Mouse (Mus musculus) forebrain, embryonic 14.5 days (tissue): ENCODE measurements around the gene Lonrf2. TPM values are rescaled to one million over a fixed set of nuclear protein-coding genes. Genes with fewer than 3 reads are reported as not detected.

Experiments used
- ATAC-seq: fragments of 200-750 bp; cut with Nextera tagmentation; 2 replicates; pipeline ENCODE4 v1.8.0; 2017; ENCODE audit warnings: mild to moderate bottlenecking, moderate library complexity
- DNase-seq: peaks from one replicate; pipeline ENCODE4 v3.0.0-alpha.2; 2015; ENCODE audit warnings: low spot score
- H3K27ac ChIP-seq: fragments of 300-500 bp; sonication (generic); 2 replicates; pipeline ENCODE4 v1.5.1; 2014; ENCODE audit warnings: low read depth, mild to moderate bottlenecking, control low read depth, low read length, moderate library complexity
- H3K27me3 ChIP-seq: fragments of 300-500 bp; sonication (generic); replicated peaks from 2 replicates; pipeline ENCODE4 v1.6.1; 2014; ENCODE audit warnings: low read length, control low read depth, mixed read lengths; ENCODE audit not compliant: control insufficient read depth, insufficient read depth
- H3K36me3 ChIP-seq: fragments of 300-500 bp; sonication (generic); 2 replicates; pipeline ENCODE4 v1.6.1; 2014; ENCODE audit warnings: low read length, control low read depth; ENCODE audit not compliant: control insufficient read depth, insufficient read depth
- H3K4me1 ChIP-seq: fragments of 300-500 bp; sonication (generic); 2 replicates; pipeline ENCODE4 v1.6.1; 2014; ENCODE audit warnings: antibody characterized with exemption, low read length, control low read depth; ENCODE audit not compliant: control insufficient read depth, insufficient read depth
- H3K4me2 ChIP-seq: fragments of 300-500 bp; sonication (generic); 2 replicates; pipeline ENCODE4 v1.6.1; 2014; ENCODE audit warnings: mild to moderate bottlenecking, control low read depth, low read length
- H3K4me3 ChIP-seq: fragments of 300-500 bp; sonication (generic); 2 replicates; pipeline ENCODE4 v1.5.1; 2014; ENCODE audit warnings: low read depth, low read length, control low read depth
- H3K9ac ChIP-seq: fragments of 300-500 bp; sonication (generic); 2 replicates; pipeline ENCODE4 v1.6.1; 2014; ENCODE audit warnings: mild to moderate bottlenecking, low read length, control low read depth, moderate library complexity
- H3K9me3 ChIP-seq: fragments of 300-500 bp; sonication (generic); replicated peaks from 2 replicates; pipeline ENCODE4 v1.6.1; 2016; ENCODE audit warnings: low read length, control low read depth, mixed read lengths; ENCODE audit not compliant: control insufficient read depth
- WGBS: fragments of 180-500 bp; shearing (Covaris S2); extraction: QIAGEN DNeasy Blood & Tissue Kit; methylation state at CpG from one replicate; pipeline ENCODE4 v1.1.7; 2014; 5-methylcytosine and 5-hydroxymethylcytosine counted together
- polyA plus RNA-seq: library from polyadenylated mRNA; unstranded; fragments of >200 nt; fragmentation: Nextera tagmentation; extraction: Ambion mirVana; gene quantifications from 2 replicates; pipeline ENCODE4 v1.2.1, GENCODE M21; 2014

Gene Lonrf2
- polyA plus RNA-seq, 1 experiment from 2014 or later = 10.5 TPM

DNA sequence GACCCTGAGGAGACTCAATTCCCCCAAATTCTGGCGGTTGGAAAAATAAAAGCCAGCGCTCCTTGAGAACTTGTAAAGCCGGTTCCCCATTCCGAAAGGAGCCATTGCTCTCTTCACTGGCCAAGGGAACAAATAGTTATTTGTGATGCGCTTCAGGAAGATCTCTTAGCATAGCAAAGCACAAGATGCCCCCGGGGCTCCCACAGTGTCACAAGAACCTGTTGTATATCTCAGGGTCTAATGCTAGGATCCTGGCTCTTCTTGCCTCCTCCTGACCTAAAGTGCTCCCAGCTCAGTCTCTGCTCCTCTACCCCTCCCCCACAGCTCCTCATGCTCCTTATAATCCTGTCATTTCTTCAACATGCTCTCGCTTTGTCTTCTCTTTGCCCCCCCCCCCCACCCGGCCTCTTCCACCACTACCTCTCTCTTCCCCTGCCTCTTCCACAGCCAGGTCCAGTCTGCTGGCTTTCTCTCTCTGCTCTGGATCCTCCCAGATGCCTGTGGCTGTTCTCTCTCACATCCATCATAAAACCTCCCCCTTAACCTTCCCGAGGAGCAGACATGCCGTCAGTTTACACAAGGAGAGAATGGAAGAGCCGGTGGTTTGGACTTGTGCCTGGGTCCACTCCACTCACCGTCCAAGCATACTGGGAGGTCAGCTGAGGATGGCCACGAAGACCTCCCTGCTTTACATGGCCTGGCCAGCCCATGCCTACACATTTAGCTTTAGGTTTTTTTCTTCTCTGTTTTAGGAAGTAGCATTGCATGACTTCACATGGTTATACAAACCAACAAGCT is 33.1 kb upstream of the Lonrf2 start:
- Histone ChIP-seq H3K27ac (no peak overlapping the region), H3K4me3 (no peak overlapping the region), H3K9me3 (no peaks in the 10 kb centered on the region), H3K4me1 (no peaks in the 10 kb centered on the region), H3K4me2 (no peak overlapping the region), H3K9ac (no peak overlapping the region), H3K27me3 (no peaks in the 10 kb centered on the region), H3K36me3 (peaks cover 69% of the 10 kb centered on the region)
- no peak for DNase-seq
- 67% methylated on average over 13 of the region's 13 CpGs for WGBS
- ATAC-seq = no peak

DNA sequence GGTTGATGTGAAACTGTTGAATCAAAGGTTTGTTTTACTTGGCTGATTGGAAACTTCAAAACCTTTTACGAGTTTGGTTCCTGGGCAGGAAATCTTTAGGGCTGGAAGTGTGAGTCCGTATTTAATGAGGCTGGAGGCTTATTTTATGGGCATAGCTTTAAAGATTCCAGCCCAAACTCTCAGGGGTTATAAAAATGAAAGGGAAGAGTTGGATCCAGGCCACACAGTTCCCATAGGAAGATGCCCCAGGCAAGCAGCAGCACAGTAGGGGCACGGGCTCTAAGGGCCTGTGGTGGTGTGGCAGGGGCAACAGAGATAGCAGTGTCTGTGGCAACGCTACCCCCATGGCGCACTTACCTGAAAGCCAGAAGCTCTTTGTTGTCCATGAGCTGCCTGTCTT is 29.7 kb upstream of the Lonrf2 start:
- Histone ChIP-seq H3K9ac (no peak overlapping the region), H3K27me3 (no peaks in the 10 kb centered on the region), H3K4me3 (no peak overlapping the region), H3K27ac (no peak overlapping the region), H3K4me2 (no peak overlapping the region), H3K9me3 (no peaks in the 10 kb centered on the region), H3K4me1 (no peaks in the 10 kb centered on the region), H3K36me3 (peaks cover 53% of the 10 kb centered on the region)
- DNase-seq (no peak), ATAC-seq (no peak)
- WGBS = 88% methylated on average over 5 of the region's 5 CpGs

DNA sequence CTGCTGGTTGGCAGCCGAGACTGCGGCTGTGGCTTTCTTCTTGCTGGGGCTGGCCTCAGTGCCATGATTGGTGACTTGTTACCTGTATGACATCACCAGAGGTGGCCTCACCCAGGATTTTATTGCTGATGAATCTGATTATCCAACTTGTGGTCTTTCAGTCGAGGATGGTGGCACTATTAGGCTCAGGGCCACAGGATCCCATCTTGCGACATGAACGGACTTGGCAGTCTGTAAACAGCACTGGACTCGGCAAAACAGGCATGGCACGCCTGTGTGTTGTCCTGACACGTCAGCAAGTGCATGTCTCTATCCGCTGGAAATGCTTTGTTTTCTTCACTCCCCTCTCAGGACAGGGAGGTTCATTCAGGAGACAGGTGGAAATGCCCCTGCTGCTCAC is 27.8 kb upstream of the Lonrf2 start:
- H3K9ac ChIP-seq = no peak overlapping the region
- H3K36me3 ChIP-seq = peaks cover 40% of the 10 kb centered on the region
- no peak overlapping the region for H3K4me3 ChIP-seq
- DNase-seq = no peak
- H3K9me3 ChIP-seq = no peaks in the 10 kb centered on the region
- ATAC-seq = no peak
- H3K27ac ChIP-seq = no peak overlapping the region
- H3K4me2 ChIP-seq = no peak overlapping the region
- H3K27me3 ChIP-seq = no peaks in the 10 kb centered on the region
- 86% methylated on average over 9 of the region's 9 CpGs for WGBS
- H3K4me1 ChIP-seq = no peaks in the 10 kb centered on the region

DNA sequence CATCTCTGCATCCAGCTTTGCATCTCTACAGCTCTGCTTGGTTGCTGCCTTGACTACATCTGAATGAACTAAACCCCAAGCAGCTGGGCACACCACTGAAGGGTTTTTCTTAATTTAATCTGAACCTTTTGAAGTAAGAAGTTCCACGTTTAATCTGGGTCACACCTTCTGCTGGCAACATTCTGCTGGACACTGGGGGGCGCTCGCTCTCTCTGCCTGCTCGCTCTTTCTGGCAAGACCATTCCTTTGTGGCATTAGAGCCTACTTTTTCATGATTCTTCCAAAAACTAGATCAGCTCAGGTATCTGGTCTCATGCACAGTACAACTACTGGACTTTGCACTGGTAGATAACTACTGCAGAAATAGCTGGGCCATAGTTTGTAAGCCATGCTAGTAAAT is 25.7 kb upstream of the Lonrf2 start:
- 17% methylated on average over 4 of the region's 4 CpGs for WGBS
- DNase-seq = peak; percentile 32

DNA sequence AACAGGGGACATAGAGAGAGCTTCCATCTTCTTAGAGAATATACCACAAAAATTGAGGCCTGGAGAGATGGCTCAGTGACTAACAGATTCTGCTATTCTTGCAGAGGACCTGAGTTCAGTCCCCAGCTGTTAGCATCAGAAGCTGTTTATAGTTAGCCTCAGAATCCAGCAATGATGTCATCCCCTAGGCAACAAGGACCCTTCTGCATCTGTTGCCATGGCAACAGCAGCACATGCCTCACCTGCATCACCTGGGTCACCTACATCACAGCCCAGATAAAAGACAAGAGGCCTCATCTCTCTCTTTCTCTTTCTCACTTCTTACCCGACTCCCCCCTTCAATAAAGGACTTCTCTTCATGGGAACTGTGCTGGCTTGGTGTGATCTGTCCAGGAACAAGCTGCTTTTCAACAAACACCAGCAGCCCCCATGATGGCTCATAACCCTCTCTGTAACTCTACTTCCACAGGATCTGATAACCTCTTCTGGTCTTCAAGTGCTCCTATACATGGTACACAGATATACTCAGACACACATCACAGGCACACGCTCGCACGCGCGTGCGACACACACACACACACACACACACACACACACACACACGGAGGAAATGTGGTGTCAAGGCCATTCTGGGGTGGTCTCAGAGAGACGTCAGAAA is 24.5 kb upstream of the Lonrf2 start:
- Histone ChIP-seq H3K9me3 (no peaks in the 10 kb centered on the region), H3K4me1 (no peaks in the 10 kb centered on the region), H3K27me3 (no peaks in the 10 kb centered on the region), H3K4me2 (no peak overlapping the region), H3K4me3 (no peak overlapping the region), H3K9ac (no peak overlapping the region), H3K36me3 (peaks cover 19% of the 10 kb centered on the region; the same call in 1 of the 2 replicates), H3K27ac (no peak overlapping the region; the same call in 1 of the 2 replicates)
- ATAC-seq (peak; percentile 54; the same call in 1 of the 2 replicates), DNase-seq (peak; percentile 43)
- WGBS = 87% methylated on average over 9 of the region's 9 CpGs

More for the DNA sequence above, 25.7 kb upstream of the Lonrf2 start:
- Histone ChIP-seq H3K4me2 (no peak overlapping the region), H3K27me3 (no peaks in the 10 kb centered on the region), H3K4me1 (no peaks in the 10 kb centered on the region), H3K4me3 (no peak overlapping the region), H3K27ac (no peak overlapping the region), H3K9ac (no peak overlapping the region), H3K36me3 (peaks cover 29% of the 10 kb centered on the region), H3K9me3 (no peaks in the 10 kb centered on the region)
- ATAC-seq = no peak

DNA sequence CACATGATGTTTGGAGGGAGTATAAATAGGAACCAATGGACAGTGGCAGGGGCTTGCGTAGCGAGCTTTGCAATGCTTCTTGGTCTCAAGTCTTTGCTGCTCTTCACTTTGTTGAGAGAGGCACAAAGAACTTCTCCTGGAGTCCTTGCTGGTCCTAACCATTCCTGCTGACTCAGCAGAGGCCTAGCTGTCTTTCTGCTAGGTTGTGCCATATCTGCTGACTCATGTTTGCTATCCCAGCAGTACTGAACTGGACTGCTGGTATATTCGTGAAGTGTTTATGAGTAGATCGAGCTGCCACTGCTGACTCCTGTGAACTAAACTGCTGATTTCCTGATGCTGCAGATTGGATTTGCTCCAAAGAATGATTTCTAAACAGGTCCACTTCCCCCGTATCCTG is 23.7 kb upstream of the Lonrf2 start:
- no peak for DNase-seq
- no peaks in the 10 kb centered on the region for H3K9me3 ChIP-seq
- no peaks in the 10 kb centered on the region for H3K27me3 ChIP-seq
- H3K36me3 ChIP-seq = peaks cover 12% of the 10 kb centered on the region; the same call in 1 of the 2 replicates
- no peak overlapping the region for H3K4me2 ChIP-seq
- no peak overlapping the region for H3K4me3 ChIP-seq
- H3K27ac ChIP-seq = no peak overlapping the region
- H3K4me1 ChIP-seq = no peaks in the 10 kb centered on the region
- ATAC-seq = no peak
- no peak overlapping the region for H3K9ac ChIP-seq
- WGBS = 85% methylated on average over 5 of the region's 5 CpGs

DNA sequence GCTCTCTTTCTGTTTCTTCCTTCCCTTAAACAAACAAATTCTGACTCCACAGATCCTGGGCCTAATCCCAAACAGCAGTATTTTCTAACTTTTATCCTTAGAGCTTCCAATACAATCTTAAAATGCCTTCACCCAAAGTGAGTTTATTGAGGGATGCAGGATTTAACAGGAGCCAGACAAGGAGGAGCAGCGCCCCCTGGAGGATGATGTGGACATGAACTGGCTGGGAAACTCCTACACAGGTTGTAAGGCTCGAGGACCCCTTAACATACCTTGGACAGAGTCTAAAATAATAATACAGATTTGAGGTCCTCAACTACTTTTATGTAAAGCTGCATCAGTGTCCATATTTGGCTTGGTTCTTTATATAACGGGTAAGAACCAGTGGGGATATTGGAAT is 19.7 kb upstream of the Lonrf2 start:
- Histone ChIP-seq H3K4me2 (no peak overlapping the region), H3K27me3 (no peaks in the 10 kb centered on the region), H3K9ac (no peak overlapping the region), H3K9me3 (no peaks in the 10 kb centered on the region), H3K4me3 (no peak overlapping the region), H3K27ac (no peak overlapping the region), H3K36me3 (no peaks in the 10 kb centered on the region), H3K4me1 (no peaks in the 10 kb centered on the region)
- ATAC-seq (no peak), DNase-seq (peak; percentile 84)
- 10% methylated on average over 3 of the region's 3 CpGs for WGBS

DNA sequence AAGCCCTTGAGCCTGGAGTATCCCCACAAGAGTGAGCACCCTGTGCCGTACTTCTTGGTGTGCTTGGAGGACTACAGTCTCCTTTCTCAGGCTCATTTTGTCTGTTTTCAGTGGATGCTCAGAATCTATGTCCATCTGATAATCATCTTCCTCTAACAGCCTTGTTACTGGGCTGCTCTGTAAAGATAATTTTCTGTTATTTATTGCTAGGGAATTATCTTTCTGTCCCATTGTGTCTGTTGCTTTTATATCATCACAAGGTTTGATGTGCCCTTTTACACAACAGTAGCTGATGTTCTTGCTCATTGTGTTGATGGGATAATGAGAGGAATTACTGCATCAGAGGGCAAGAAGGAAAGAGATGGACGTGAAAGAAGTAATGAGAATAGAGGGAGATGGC is 15.7 kb upstream of the Lonrf2 start:
- Histone ChIP-seq H3K4me1 (peaks cover 5% of the 10 kb centered on the region), H3K4me2 (no peak overlapping the region), H3K9ac (no peak overlapping the region), H3K4me3 (no peak overlapping the region), H3K27ac (no peak overlapping the region), H3K36me3 (no peaks in the 10 kb centered on the region), H3K27me3 (no peaks in the 10 kb centered on the region), H3K9me3 (no peaks in the 10 kb centered on the region)
- DNase-seq (no peak), ATAC-seq (no peak)
- WGBS = 63% methylated on average over 2 of the region's 2 CpGs

DNA sequence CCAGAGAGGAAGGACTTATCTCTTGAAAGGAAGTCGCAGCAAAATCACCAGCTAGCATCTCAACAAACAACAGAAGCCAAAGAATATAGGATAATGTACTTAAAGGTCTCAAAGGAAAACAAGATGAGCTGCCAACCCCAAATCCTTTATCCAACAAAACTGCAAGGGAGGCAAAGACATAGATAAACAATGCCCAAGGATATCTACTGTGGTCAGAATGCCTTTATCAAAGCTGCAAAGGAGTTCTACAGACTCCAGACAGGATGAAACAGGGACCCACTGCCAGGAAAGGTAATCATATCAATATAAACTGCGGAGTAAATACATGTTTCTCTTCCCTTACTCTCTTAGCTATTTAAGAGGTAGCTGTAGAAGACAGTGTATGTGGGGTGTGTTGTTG is 14.1 kb upstream of the Lonrf2 start:
- 94% methylated on average over 2 of the region's 2 CpGs for WGBS

More for the DNA sequence above, 14.1 kb upstream of the Lonrf2 start:
- Histone ChIP-seq H3K36me3 (no peaks in the 10 kb centered on the region), H3K27ac (no peak overlapping the region), H3K4me1 (peaks cover 5% of the 10 kb centered on the region), H3K9ac (no peak overlapping the region), H3K4me3 (no peak overlapping the region), H3K27me3 (no peaks in the 10 kb centered on the region), H3K4me2 (no peak overlapping the region), H3K9me3 (no peaks in the 10 kb centered on the region)
- DNase-seq = no peak
- ATAC-seq = no peak
